ENCODE assay signal across 10 mouse cellular contexts in the genomic region with DNA sequence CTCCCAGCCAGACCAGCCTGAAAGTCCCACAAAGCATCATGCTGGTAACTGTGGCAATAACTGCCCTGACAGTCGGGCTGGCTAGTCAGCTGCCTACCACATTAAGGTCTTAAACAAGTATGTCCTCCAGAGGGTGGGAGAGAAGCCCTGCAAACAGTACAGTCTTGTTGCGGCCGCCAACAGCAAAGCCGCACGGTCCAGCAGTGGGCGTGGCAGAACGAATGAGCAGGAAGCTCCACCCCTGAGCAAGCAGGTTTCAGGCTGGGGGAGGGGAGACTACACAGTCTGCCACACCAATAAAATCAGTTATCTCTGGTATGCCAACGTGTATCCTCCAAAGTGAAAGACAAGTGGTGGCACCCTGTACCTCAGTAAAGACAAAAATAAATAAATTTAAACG. TPM values are rescaled to one million over a fixed set of nuclear protein-coding genes. Genes with fewer than 3 reads are reported as not detected.
DNase-seq lines count a peak whose midpoint lies in the region; ATAC-seq and TF ChIP-seq lines count a peak whose summit lies in the region.
"Had no signal": no experiment of that assay in that cellular context is flagged by ENCODE, and none has a peak within 500 bp of the region (broad histone marks: within the 10 kb centered on the region; RNA-seq: fewer than 3 reads in every experiment).

No protein-coding gene starts in this region.

- no peak overlapping the region for H3K27ac ChIP-seq in liver, postnatal 0 days (ENCODE audit: low read depth)
- H3K27ac ChIP-seq in MEL (ENCODE audit: control insufficient read depth, low read depth, low read length), result no peak overlapping the region
- H3K27ac ChIP-seq in intestine, embryonic 16.5 days (ENCODE audit: low read length), result no peak overlapping the region
- H3K27ac ChIP-seq in forebrain, postnatal 0 days (ENCODE audit: low read depth, low read length), result no peak overlapping the region
- H3K27ac ChIP-seq: layer of hippocampus, adult 2 months had no signal

- no peak overlapping the region for H3K4me2 ChIP-seq in liver, postnatal 0 days (ENCODE audit: low read depth, low read length)
- H3K4me2 ChIP-seq in intestine, embryonic 16.5 days (ENCODE audit: low read depth, low read length), result peak overlapping the region; percentile 28; the same call in 1 of the 2 replicates
- no peak overlapping the region for H3K4me2 ChIP-seq in forebrain, postnatal 0 days (ENCODE audit: low read depth)

- 0 out of 2 replicates have a peak, but pooled peaks cover 2% of the 10 kb centered on the region for H3K4me1 ChIP-seq in liver, postnatal 0 days (ENCODE audit: insufficient read depth)
- H3K4me1 ChIP-seq in MEL (ENCODE audit: control insufficient read depth in 1 of 2, insufficient read depth in 2 of 2, low read length in 2 of 2), result peaks cover 0 to 5% of the 10 kb centered on the region in 2 experiments; a peak in 3 of 4 replicates
- H3K4me1 ChIP-seq in intestine, embryonic 16.5 days (ENCODE audit: control insufficient read depth, insufficient read depth, low read length), result no peaks in the 10 kb centered on the region
- no peaks in the 10 kb centered on the region for H3K4me1 ChIP-seq in forebrain, postnatal 0 days (ENCODE audit: insufficient read depth)

- no peak for TF ChIP-seq RAD21 in MEL (IDR thresholded peaks at IDR 0.05; ENCODE audit: low read depth, low read length)

- no peaks in the 10 kb centered on the region for H3K27me3 ChIP-seq in liver, postnatal 0 days (ENCODE audit: insufficient read depth, low read length)
- H3K27me3 ChIP-seq in MEL (ENCODE audit: control insufficient read depth in 1 of 2, insufficient read depth in 2 of 2, low read length in 2 of 2), result no peaks in the 10 kb centered on the region
- H3K27me3 ChIP-seq in intestine, embryonic 16.5 days (replicated peaks; ENCODE audit: control insufficient read depth, insufficient read depth, low read length), result no peaks in the 10 kb centered on the region
- no peaks in the 10 kb centered on the region for H3K27me3 ChIP-seq in forebrain, postnatal 0 days (ENCODE audit: insufficient read depth, low read length)

- TF ChIP-seq CTCF in liver, postnatal 0 days (IDR thresholded peaks at IDR 0.05; ENCODE audit: low read depth), result no peak
- no peak for TF ChIP-seq CTCF in MEL (IDR thresholded peaks at IDR 0.05 in 2 of 3, conservative IDR thresholded peaks at IDR 0.05 in 1 of 3; ENCODE audit: control insufficient read depth in 1 of 3, insufficient read depth in 1 of 3, low read depth in 2 of 3, low read length in 3 of 3, poor library complexity in 1 of 3, severe bottlenecking in 1 of 3)
- no peak for TF ChIP-seq CTCF in forebrain, postnatal 0 days (IDR thresholded peaks at IDR 0.05; ENCODE audit: low read depth)

- no peak overlapping the region for H3K9ac ChIP-seq in liver, postnatal 0 days (replicated peaks)
- H3K9ac ChIP-seq in MEL (ENCODE audit: control insufficient read depth, low read depth, low read length, poor library complexity, severe bottlenecking), result no peak overlapping the region
- H3K9ac ChIP-seq in intestine, embryonic 16.5 days (ENCODE audit: low read depth, low read length), result no peak overlapping the region
- no peak overlapping the region for H3K9ac ChIP-seq in forebrain, postnatal 0 days

- WGBS in liver, postnatal 0 days (ENCODE audit: insufficient replicate concordance), result 51% methylated on average over 9 of the region's 9 CpGs
- 55% methylated on average over 9 of the region's 9 CpGs for WGBS in intestine, embryonic 16.5 days
- 74% methylated on average over 9 of the region's 9 CpGs for WGBS in forebrain, postnatal 0 days

- DNase-seq in CD4-positive, CD25-positive, alpha-beta regulatory T cell, adult 2 months (ENCODE audit: low read depth, low spot score), result peak; percentile 19
- peak; percentile 23 for DNase-seq in liver
- no peak for DNase-seq in liver, postnatal 0 days
- peak; percentile 35 for DNase-seq in MEL (ENCODE audit: low read depth, low spot score)
- DNase-seq in forebrain, postnatal 0 days, result no peak
- DNase-seq: right cerebral cortex, postnatal 4 days had no signal

- TF ChIP-seq EP300 in liver, postnatal 0 days (IDR thresholded peaks at IDR 0.05; ENCODE audit: low read depth), result no peak
- TF ChIP-seq EP300 in MEL (IDR thresholded peaks at IDR 0.05; ENCODE audit: low read depth in 1 of 2, low read length in 2 of 2), result no peak

- H3K4me3 ChIP-seq in liver, postnatal 0 days (ENCODE audit: low read depth, low read length), result no peak overlapping the region
- peak overlapping the region; percentile 31 to 52; a peak in 3 of 4 replicates for H3K4me3 ChIP-seq in MEL (ENCODE audit: control insufficient read depth in 1 of 2, insufficient read depth in 1 of 2, low read depth in 2 of 2, low read length in 2 of 2)
- H3K4me3 ChIP-seq in intestine, embryonic 16.5 days (ENCODE audit: low read length), result no peak overlapping the region
- H3K4me3 ChIP-seq in forebrain, postnatal 0 days (ENCODE audit: low read depth, low read length), result no peak overlapping the region
- H3K4me3 ChIP-seq: layer of hippocampus, adult 2 months had no signal

- no peaks in the 10 kb centered on the region for H3K36me3 ChIP-seq in liver, postnatal 0 days (replicated peaks; ENCODE audit: insufficient read depth, low read length)
- no peaks in the 10 kb centered on the region; a peak in 1 of 4 replicates for H3K36me3 ChIP-seq in MEL (ENCODE audit: control insufficient read depth in 1 of 2, insufficient read depth in 2 of 2, low read length in 2 of 2)
- no peaks in the 10 kb centered on the region for H3K36me3 ChIP-seq in intestine, embryonic 16.5 days (ENCODE audit: control insufficient read depth, insufficient read depth, low read length)
- no peaks in the 10 kb centered on the region for H3K36me3 ChIP-seq in forebrain, postnatal 0 days (ENCODE audit: insufficient read depth)

- no peak for ATAC-seq in CD4-positive, CD25-positive, alpha-beta regulatory T cell, adult 4 months
- ATAC-seq in liver, postnatal 0 days, result no peak
- ATAC-seq in intestine, embryonic 16.5 days, result no peak
- ATAC-seq in frontal cortex, adult (ENCODE audit: low TSS enrichment), result no peak
- no peak for ATAC-seq in forebrain, postnatal 0 days

- no peak for TF ChIP-seq POLR2A in MEL (IDR thresholded peaks at IDR 0.05; ENCODE audit: control insufficient read depth in 1 of 2, insufficient read depth in 1 of 2, low read depth in 1 of 2, low read length in 2 of 2, poor library complexity in 1 of 2)

- H3K9me3 ChIP-seq in liver, postnatal 0 days (ENCODE audit: low read length), result no peaks in the 10 kb centered on the region
- no peaks in the 10 kb centered on the region for H3K9me3 ChIP-seq in MEL (replicated peaks; ENCODE audit: insufficient read depth, low read length)
- H3K9me3 ChIP-seq in intestine, embryonic 16.5 days (ENCODE audit: control insufficient read depth, low read length), result no peaks in the 10 kb centered on the region
- H3K9me3 ChIP-seq in forebrain, postnatal 0 days (ENCODE audit: low read length), result no peaks in the 10 kb centered on the region

- H3K79me2 ChIP-seq in MEL (ENCODE audit: control insufficient read depth, insufficient read depth, low read length, poor library complexity), result no peaks in the 10 kb centered on the region

TF ChIP-seq in MEL, 35 proteins besides CTCF, POLR2A, EP300 and RAD21:
- TF ChIP-seq SIN3A (IDR thresholded peaks at IDR 0.05; ENCODE audit: low read length), result no peak
- no peak for TF ChIP-seq JUND (IDR thresholded peaks at IDR 0.05; ENCODE audit: low read depth, low read length)
- no peak for TF ChIP-seq MXI1 (IDR thresholded peaks at IDR 0.05; ENCODE audit: low read depth, low read length)
- no peak for TF ChIP-seq CHD1 (IDR thresholded peaks at IDR 0.05; ENCODE audit: low read depth, low read length)
TF ChIP-seq in MEL: peak in this region for 0.

RNA-seq across cellular contexts. Expression of gene Dcp1a, which starts 49.7 kb away (rescaled TPM):
- polyA plus RNA-seq in CD4-positive, CD25-positive, alpha-beta regulatory T cell, adult 4 months (2017; shearing (Covaris generic)), result 10 to 100 TPM; 28.1 to 63.9 TPM
- polyA plus RNA-seq in liver, postnatal 0 days (2015; fragmentation: Nextera tagmentation; extraction: Ambion mirVana), result 2.9 and 3.3 TPM in 2 replicates
- total RNA-seq in MEL (2012; rRNA removed), result 17.6 and 21.4 TPM in 2 replicates
- polyA plus RNA-seq in MEL (2012; ENCODE audit: insufficient read depth in 1 of 2, insufficient read length in 2 of 2, low read depth in 1 of 2, low replicate concordance in 2 of 2, missing spikeins in 1 of 2), result 10 to 100 TPM in 1 of 2 experiments, not detected in 1; 31.4 TPM
- 17.7 and 18.6 TPM in 2 replicates for polyA plus RNA-seq in intestine, embryonic 16.5 days (2015; fragmentation: Nextera tagmentation; extraction: Ambion mirVana)
- 14.8 and 20.9 TPM in 2 replicates for total RNA-seq in forebrain, postnatal 0 days (2014; rRNA removed)
- 6.9 and 8.8 TPM in 2 replicates for polyA plus RNA-seq in forebrain, postnatal 0 days (2015; fragmentation: Nextera tagmentation; extraction: Ambion mirVana)

Comparison
In these comparisons a context has a peak if more than half of its experiments do, and no peak if none do; other contexts are left out.
1. DNase-seq: peak in CD4-positive, CD25-positive, alpha-beta regulatory T cell, adult 2 months (single experiment), liver (single experiment) and MEL (single experiment); none in liver, postnatal 0 days (single experiment) and forebrain, postnatal 0 days (single experiment).
2. H3K4me3 ChIP-seq: peak in MEL (2 of 2); none in liver, postnatal 0 days (single experiment), intestine, embryonic 16.5 days (single experiment) and forebrain, postnatal 0 days (single experiment).